Mouse (Mus musculus): Measurements from ENCODE around the gene Olfr1359. TPM values are rescaled to one million over a fixed set of nuclear protein-coding genes. Genes with fewer than 3 reads are reported as not detected.

The Olfr1359 gene
- polyA plus RNA-seq, 1 experiment from 2014 or later: not detected

Small RNA genes within 50 kb of the gene (microRNA-seq; reads per million reads assigned to microRNA genes)
- gene Gm44357 (ENCODE audit: borderline number of aligned reads) (not detected), gene Gm44367 (ENCODE audit: borderline number of aligned reads) (not detected), gene Gm44454 (ENCODE audit: borderline number of aligned reads) (not detected)

Other genes starting within 250 kb of the Olfr1359 start
- gene Zscan26, start 244.4 kb upstream of the Olfr1359 start, polyA plus RNA-seq (2015; fragmentation: Nextera tagmentation; extraction: Ambion mirVana): 18.1 and 23.6 TPM in 2 replicates
- 0.82 and 1.3 TPM in 2 replicates for gene Nkapl, start 229.6 kb upstream of the Olfr1359 start, polyA plus RNA-seq (2015; fragmentation: Nextera tagmentation; extraction: Ambion mirVana)
- 1.1 and 1.2 TPM in 2 replicates for gene Zkscan4, start 219.2 kb upstream of the Olfr1359 start, polyA plus RNA-seq (2015; fragmentation: Nextera tagmentation; extraction: Ambion mirVana)
- not detected in 2 replicates for gene Gm10065, start 218.7 kb upstream of the Olfr1359 start, polyA plus RNA-seq (2015; fragmentation: Nextera tagmentation; extraction: Ambion mirVana)
- 0.22 TPM in 2 replicates for gene AK157302, start 202.9 kb upstream of the Olfr1359 start, polyA plus RNA-seq (2015; fragmentation: Nextera tagmentation; extraction: Ambion mirVana)
- gene Gm11273, start 196.7 kb upstream of the Olfr1359 start, polyA plus RNA-seq (2015; fragmentation: Nextera tagmentation; extraction: Ambion mirVana): 4.9 and 9.3 TPM in 2 replicates
- 3.2 and 4.4 TPM in 2 replicates for gene Zkscan8, start 167.0 kb upstream of the Olfr1359 start, polyA plus RNA-seq (2015; fragmentation: Nextera tagmentation; extraction: Ambion mirVana)
- 0.04 TPM in 1 of 2 replicates, not detected in the other for gene Olfr1366, start 155.3 kb upstream of the Olfr1359 start, polyA plus RNA-seq (2015; fragmentation: Nextera tagmentation; extraction: Ambion mirVana)
- gene Olfr1535, start 138.2 kb upstream of the Olfr1359 start, polyA plus RNA-seq (2015; fragmentation: Nextera tagmentation; extraction: Ambion mirVana): not detected in 2 replicates
- not detected in 2 replicates for gene Olfr1364, start 116.4 kb upstream of the Olfr1359 start, polyA plus RNA-seq (2015; fragmentation: Nextera tagmentation; extraction: Ambion mirVana)
- gene Olfr1362, start 84.1 kb upstream of the Olfr1359 start, polyA plus RNA-seq (2015; fragmentation: Nextera tagmentation; extraction: Ambion mirVana): not detected in 2 replicates
- gene Olfr11, start 55.6 kb upstream of the Olfr1359 start, polyA plus RNA-seq (2015; fragmentation: Nextera tagmentation; extraction: Ambion mirVana): not detected in 2 replicates
- not detected in 2 replicates for gene Olfr1361, start 34.7 kb upstream of the Olfr1359 start, polyA plus RNA-seq (2015; fragmentation: Nextera tagmentation; extraction: Ambion mirVana)
- gene Olfr1360, start 20.7 kb upstream of the Olfr1359 start, polyA plus RNA-seq (2015; fragmentation: Nextera tagmentation; extraction: Ambion mirVana): not detected in 2 replicates
- gene Hist1h2bl, start 18.0 kb downstream of the Olfr1359 start, polyA plus RNA-seq (2015; fragmentation: Nextera tagmentation; extraction: Ambion mirVana): 8.9 and 16.3 TPM in 2 replicates
- 110 and 183 TPM in 2 replicates for gene Hist1h2ai, start 18.3 kb downstream of the Olfr1359 start, polyA plus RNA-seq (2015; fragmentation: Nextera tagmentation; extraction: Ambion mirVana)
- 43.7 and 67.6 TPM in 2 replicates for gene Hist1h3h, start 19.5 kb downstream of the Olfr1359 start, polyA plus RNA-seq (2015; fragmentation: Nextera tagmentation; extraction: Ambion mirVana)
- 22.0 and 29.1 TPM in 2 replicates for gene Hist1h2bm, start 23.9 kb downstream of the Olfr1359 start, polyA plus RNA-seq (2015; fragmentation: Nextera tagmentation; extraction: Ambion mirVana)
- 1.0 and 1.8 TPM in 2 replicates for gene Hist1h4j, start 37.0 kb downstream of the Olfr1359 start, polyA plus RNA-seq (2015; fragmentation: Nextera tagmentation; extraction: Ambion mirVana)
- 16.8 and 24.8 TPM in 2 replicates for gene Hist1h4k, start 52.4 kb downstream of the Olfr1359 start, polyA plus RNA-seq (2015; fragmentation: Nextera tagmentation; extraction: Ambion mirVana)
- 162 and 249 TPM in 2 replicates for gene Hist1h2ak, start 55.7 kb downstream of the Olfr1359 start, polyA plus RNA-seq (2015; fragmentation: Nextera tagmentation; extraction: Ambion mirVana)
- gene Hist1h2bn, start 56.0 kb downstream of the Olfr1359 start, polyA plus RNA-seq (2015; fragmentation: Nextera tagmentation; extraction: Ambion mirVana): 22.7 and 35.8 TPM in 2 replicates
- 71.7 and 80.7 TPM in 2 replicates for gene Hist1h1b, start 82.5 kb downstream of the Olfr1359 start, polyA plus RNA-seq (2015; fragmentation: Nextera tagmentation; extraction: Ambion mirVana)
- gene Hist1h3i, start 85.3 kb downstream of the Olfr1359 start, polyA plus RNA-seq (2015; fragmentation: Nextera tagmentation; extraction: Ambion mirVana): 392 and 414 TPM in 2 replicates
- 32.4 and 51.2 TPM in 2 replicates for gene Hist1h2an, start 89.1 kb downstream of the Olfr1359 start, polyA plus RNA-seq (2015; fragmentation: Nextera tagmentation; extraction: Ambion mirVana)
- gene Hist1h2bp, start 89.3 kb downstream of the Olfr1359 start, polyA plus RNA-seq (2015; fragmentation: Nextera tagmentation; extraction: Ambion mirVana): 3.4 and 3.5 TPM in 2 replicates
- 63.1 and 89.0 TPM in 2 replicates for gene Hist1h2bq, start 112.1 kb downstream of the Olfr1359 start, polyA plus RNA-seq (2015; fragmentation: Nextera tagmentation; extraction: Ambion mirVana)
- gene Hist1h2ao, start 112.4 kb downstream of the Olfr1359 start, polyA plus RNA-seq (2015; fragmentation: Nextera tagmentation; extraction: Ambion mirVana): 2.0 TPM in 1 of 2 replicates, not detected in the other
- 1.0 TPM in 1 of 2 replicates, not detected in the other for gene Hist1h4m, start 113.6 kb downstream of the Olfr1359 start, polyA plus RNA-seq (2015; fragmentation: Nextera tagmentation; extraction: Ambion mirVana)
- gene Hist1h4n, start 134.1 kb downstream of the Olfr1359 start, polyA plus RNA-seq (2015; fragmentation: Nextera tagmentation; extraction: Ambion mirVana): 35.0 and 40.5 TPM in 2 replicates
- 10,793 and 11,737 TPM in 2 replicates for gene Hist1h2ap, start 135.4 kb downstream of the Olfr1359 start, polyA plus RNA-seq (2015; fragmentation: Nextera tagmentation; extraction: Ambion mirVana)
- gene Hist1h2br, start 135.6 kb downstream of the Olfr1359 start, polyA plus RNA-seq (2015; fragmentation: Nextera tagmentation; extraction: Ambion mirVana): 64.8 and 86.2 TPM in 2 replicates
- gene Zfp184, start 247.0 kb downstream of the Olfr1359 start, polyA plus RNA-seq (2015; fragmentation: Nextera tagmentation; extraction: Ambion mirVana): 3.7 and 4.4 TPM in 2 replicates